Mouse (Mus musculus): ENCODE data around the gene Sept8. TPM values are rescaled to one million over a fixed set of nuclear protein-coding genes. Genes with fewer than 3 reads are reported as not detected.

The Sept8 gene
- total and polyA plus RNA-seq, 2 experiments from 2014 or later, result 18.7 to 54.6 TPM

DNA sequence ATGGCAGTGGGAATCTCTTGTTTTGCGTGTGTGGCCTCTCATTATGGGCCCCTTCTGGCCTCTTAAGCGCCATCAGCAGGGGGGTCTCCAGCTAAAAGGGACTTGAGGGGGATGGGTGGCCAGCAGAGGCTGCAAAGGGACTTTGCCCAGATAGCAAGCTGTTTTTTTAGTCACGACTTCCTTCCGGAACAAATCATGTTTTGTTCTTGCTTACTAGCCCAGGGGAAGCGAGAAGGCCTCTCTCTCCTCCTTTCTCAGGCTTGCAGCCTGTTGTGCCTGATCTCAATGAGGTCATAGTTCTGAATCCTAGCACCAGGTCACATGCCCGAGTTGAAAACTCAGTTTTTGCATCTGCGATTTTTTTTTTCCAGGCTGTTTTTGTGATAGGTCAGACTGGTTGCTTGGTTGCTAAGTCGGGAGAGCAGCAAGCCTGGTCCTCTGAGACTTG is 27.1 kb upstream of the Sept8 start:
- peak; percentile 70 for DNase-seq (ENCODE audit: low spot score)
- ATAC-seq (ENCODE audit: low FRiP score), result no peak; the same call in 1 of the 2 replicates
- Histone ChIP-seq H3K27me3 (ENCODE audit: insufficient read depth, low read length) (peaks cover 2% of the 10 kb centered on the region; the same call in 1 of the 2 replicates), H3K36me3 (ENCODE audit: insufficient read depth, low read length) (no peaks in the 10 kb centered on the region), H3K9me3 (ENCODE audit: low read length) (no peaks in the 10 kb centered on the region), H3K4me2 (ENCODE audit: low read depth, low read length, poor library complexity, severe bottlenecking) (no peak overlapping the region), H3K27ac (ENCODE audit: low read depth, low read length) (no peak overlapping the region), H3K4me1 (ENCODE audit: insufficient read depth, low read length) (no peaks in the 10 kb centered on the region), H3K4me3 (ENCODE audit: low read depth, low read length) (no peak overlapping the region), H3K9ac (replicated peaks; ENCODE audit: low read length, poor library complexity, severe bottlenecking) (no peak overlapping the region)
- TF ChIP-seq CTCF (IDR thresholded peaks at IDR 0.05), result no peak
- 9% methylated on average over 8 of the region's 8 CpGs for WGBS

DNA sequence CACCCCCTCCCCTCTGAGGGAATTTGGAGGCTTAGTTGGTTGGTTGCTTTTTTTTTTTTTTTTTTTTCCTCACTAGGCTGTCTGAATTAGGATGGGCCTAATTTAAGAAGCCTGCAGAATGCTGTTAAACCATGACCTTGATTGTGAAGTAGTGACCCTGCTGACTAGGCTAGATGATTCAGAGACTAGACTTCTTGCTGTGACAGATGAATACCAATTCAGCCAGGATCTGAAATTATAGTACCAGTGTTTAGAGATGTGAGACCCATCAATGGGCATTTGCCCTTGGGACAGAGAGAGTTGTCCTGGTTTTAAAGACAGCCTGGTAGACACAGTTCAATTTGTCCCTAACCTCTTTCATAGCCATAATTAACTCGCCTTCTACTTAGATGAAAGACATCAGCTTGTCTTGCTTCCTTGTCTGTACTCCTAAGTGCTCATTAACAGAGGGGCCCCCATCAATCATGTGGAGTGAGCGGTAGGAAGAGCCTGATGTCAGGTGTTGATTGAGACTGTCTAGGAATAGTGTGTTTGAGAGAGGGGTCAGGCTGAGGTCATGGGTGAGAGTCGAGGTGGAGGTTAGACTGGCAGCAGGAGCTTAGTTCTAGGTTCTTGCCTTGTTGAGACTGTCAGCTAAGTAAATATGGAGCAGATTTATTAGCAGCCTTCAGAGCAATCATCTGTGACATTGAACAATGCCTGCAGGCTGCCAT is 25.7 kb upstream of the Sept8 start:
- Histone ChIP-seq H3K9me3 (ENCODE audit: low read length) (no peaks in the 10 kb centered on the region), H3K27me3 (ENCODE audit: insufficient read depth, low read length) (no peaks in the 10 kb centered on the region), H3K4me1 (ENCODE audit: insufficient read depth, low read length) (no peaks in the 10 kb centered on the region), H3K27ac (ENCODE audit: low read depth, low read length) (no peak overlapping the region), H3K4me3 (ENCODE audit: low read depth, low read length) (no peak overlapping the region), H3K4me2 (ENCODE audit: low read depth, low read length, poor library complexity, severe bottlenecking) (no peak overlapping the region), H3K36me3 (ENCODE audit: insufficient read depth, low read length) (no peaks in the 10 kb centered on the region), H3K9ac (replicated peaks; ENCODE audit: low read length, poor library complexity, severe bottlenecking) (no peak overlapping the region)
- ATAC-seq (ENCODE audit: low FRiP score) (no peak), DNase-seq (ENCODE audit: low spot score) (no peak)
- no peak for TF ChIP-seq CTCF (IDR thresholded peaks at IDR 0.05)
- WGBS, result 46% methylated on average over 3 of the region's 3 CpGs

DNA sequence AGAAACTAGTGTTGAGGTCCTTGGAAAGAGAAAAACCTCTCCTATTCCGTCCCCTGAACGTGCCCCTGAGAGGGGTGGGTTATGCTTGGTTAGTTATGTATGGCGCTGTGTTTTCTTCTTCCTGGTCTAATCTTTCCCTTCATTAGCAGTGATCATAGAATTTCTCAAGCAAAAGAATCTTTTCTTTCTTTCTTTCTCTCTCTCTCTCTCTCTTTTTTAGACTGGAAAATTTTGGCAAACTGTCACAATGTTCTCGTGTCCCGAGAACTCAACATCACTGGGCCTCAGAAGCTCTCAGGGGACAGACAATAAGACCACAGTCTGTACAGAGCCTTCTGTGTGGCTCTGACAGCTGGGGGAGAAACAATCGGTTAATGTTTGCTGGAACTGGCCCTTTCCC is 23.6 kb upstream of the Sept8 start:
- no peaks in the 10 kb centered on the region for H3K9me3 ChIP-seq (ENCODE audit: low read length)
- H3K9ac ChIP-seq (replicated peaks; ENCODE audit: low read length, poor library complexity, severe bottlenecking), result no peak overlapping the region
- 20% methylated on average over 6 of the region's 6 CpGs for WGBS
- ATAC-seq (ENCODE audit: low FRiP score), result no peak
- H3K27ac ChIP-seq (ENCODE audit: low read depth, low read length), result no peak overlapping the region
- H3K4me1 ChIP-seq (ENCODE audit: insufficient read depth, low read length), result no peaks in the 10 kb centered on the region
- no peak overlapping the region for H3K4me3 ChIP-seq (ENCODE audit: low read depth, low read length)
- peaks cover 5% of the 10 kb centered on the region; the same call in 1 of the 2 replicates for H3K27me3 ChIP-seq (ENCODE audit: insufficient read depth, low read length)
- no peak overlapping the region for H3K4me2 ChIP-seq (ENCODE audit: low read depth, low read length, poor library complexity, severe bottlenecking)
- H3K36me3 ChIP-seq (ENCODE audit: insufficient read depth, low read length), result no peaks in the 10 kb centered on the region
- peak; percentile 70 for DNase-seq (ENCODE audit: low spot score)
- no peak for TF ChIP-seq CTCF (IDR thresholded peaks at IDR 0.05)

DNA sequence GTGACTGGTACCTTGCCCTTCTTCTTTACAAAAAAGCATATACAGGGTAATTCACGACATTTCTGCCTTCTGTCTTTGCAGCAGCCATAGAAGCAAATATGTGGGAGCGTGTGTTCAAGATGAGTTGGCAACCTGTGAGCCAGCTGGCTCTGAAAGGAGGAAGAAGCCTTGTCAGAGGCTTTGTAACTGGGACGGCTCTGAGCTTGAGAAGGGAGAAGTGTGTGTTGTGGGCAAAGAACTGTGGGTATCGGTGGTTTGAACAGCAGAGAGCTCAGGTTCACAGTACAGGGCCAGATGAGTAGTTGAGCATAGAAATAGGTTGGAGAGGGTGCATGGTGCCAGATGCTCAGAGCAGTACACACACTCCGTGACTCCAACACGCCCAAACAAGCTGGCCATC is 22.1 kb upstream of the Sept8 start:
- H3K9ac ChIP-seq (replicated peaks; ENCODE audit: low read length, poor library complexity, severe bottlenecking), result no peak overlapping the region
- WGBS, result 64% methylated on average over 6 of the region's 6 CpGs

DNA sequence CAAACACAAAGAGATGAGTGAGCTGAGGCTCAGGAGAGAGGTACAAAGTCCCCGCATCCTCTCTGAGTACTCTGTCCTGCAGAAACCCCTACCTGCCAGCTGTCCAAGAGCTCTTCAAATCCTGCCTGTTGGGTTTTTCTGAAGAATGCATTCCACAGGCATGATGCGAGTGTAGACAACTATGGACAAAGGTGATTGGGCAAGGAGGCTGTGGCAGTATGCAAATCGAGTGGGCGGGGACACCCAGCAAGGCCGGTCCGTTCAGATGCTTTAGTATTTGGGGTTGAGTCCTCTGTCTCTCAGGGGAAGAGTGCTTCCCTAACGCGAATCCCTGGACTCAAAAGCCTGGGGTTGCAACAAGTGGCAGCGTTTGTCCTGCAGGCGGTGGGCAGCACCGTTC is 18.5 kb upstream of the Sept8 start:
- Histone ChIP-seq H3K9me3 (ENCODE audit: low read length) (no peaks in the 10 kb centered on the region), H3K4me2 (ENCODE audit: low read depth, low read length, poor library complexity, severe bottlenecking) (no peak overlapping the region), H3K4me3 (ENCODE audit: low read depth, low read length) (no peak overlapping the region), H3K9ac (replicated peaks; ENCODE audit: low read length, poor library complexity, severe bottlenecking) (no peak overlapping the region), H3K27ac (ENCODE audit: low read depth, low read length) (no peak overlapping the region), H3K27me3 (ENCODE audit: insufficient read depth, low read length) (peaks cover 8% of the 10 kb centered on the region; the same call in 1 of the 2 replicates), H3K36me3 (ENCODE audit: insufficient read depth, low read length) (no peaks in the 10 kb centered on the region), H3K4me1 (ENCODE audit: insufficient read depth, low read length) (no peaks in the 10 kb centered on the region)
- no peak for ATAC-seq (ENCODE audit: low FRiP score)
- WGBS, result 13% methylated on average over 11 of the region's 11 CpGs
- no peak for DNase-seq (ENCODE audit: low spot score)
- no peak for TF ChIP-seq CTCF (IDR thresholded peaks at IDR 0.05)

More for the DNA sequence above, 22.1 kb upstream of the Sept8 start:
- no peak overlapping the region for H3K4me3 ChIP-seq (ENCODE audit: low read depth, low read length)
- no peak for TF ChIP-seq CTCF (IDR thresholded peaks at IDR 0.05)
- H3K4me2 ChIP-seq (ENCODE audit: low read depth, low read length, poor library complexity, severe bottlenecking), result no peak overlapping the region
- ATAC-seq (ENCODE audit: low FRiP score) (no peak), DNase-seq (ENCODE audit: low spot score) (no peak)
- no peaks in the 10 kb centered on the region for H3K4me1 ChIP-seq (ENCODE audit: insufficient read depth, low read length)
- peaks cover 8% of the 10 kb centered on the region; the same call in 1 of the 2 replicates for H3K27me3 ChIP-seq (ENCODE audit: insufficient read depth, low read length)
- no peak overlapping the region for H3K27ac ChIP-seq (ENCODE audit: low read depth, low read length)
- no peaks in the 10 kb centered on the region for H3K36me3 ChIP-seq (ENCODE audit: insufficient read depth, low read length)
- H3K9me3 ChIP-seq (ENCODE audit: low read length), result no peaks in the 10 kb centered on the region

DNA sequence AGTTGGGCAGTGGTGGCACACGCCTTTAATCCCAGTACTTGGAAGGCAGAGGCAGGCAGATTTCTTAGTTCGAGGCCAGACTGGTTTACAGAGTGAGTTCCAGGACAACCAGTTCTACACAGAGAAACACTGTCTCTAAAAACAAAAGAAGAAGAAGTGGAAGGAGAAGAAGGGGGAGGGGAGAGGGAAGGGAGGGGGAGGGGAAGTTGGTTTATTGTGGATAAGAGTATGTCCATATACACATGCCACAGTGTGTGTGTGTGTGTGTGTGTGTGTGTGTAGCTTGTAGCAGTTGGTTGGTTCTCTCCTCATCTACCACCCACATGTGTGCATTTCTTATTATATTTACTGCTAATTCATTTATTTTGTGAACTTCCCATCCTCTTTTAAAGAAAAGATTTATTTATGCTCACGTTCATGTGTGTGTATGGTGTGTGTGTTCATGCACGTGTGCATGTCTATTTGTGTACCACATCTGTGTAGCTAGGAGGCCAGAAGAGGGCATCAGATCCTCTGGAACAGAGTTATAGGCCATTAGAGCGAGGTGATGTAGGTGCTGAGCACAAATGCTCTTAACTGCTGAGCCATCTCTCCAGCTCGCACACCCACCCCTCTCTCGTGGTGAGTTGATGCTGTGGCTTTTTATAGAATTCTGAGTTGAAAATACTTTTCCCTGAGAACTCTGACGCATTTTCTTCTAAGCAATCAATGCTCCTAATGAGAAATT is 16.9 kb upstream of the Sept8 start:
- H3K27ac ChIP-seq (ENCODE audit: low read depth, low read length), result no peak overlapping the region
- peaks cover 8% of the 10 kb centered on the region; the same call in 1 of the 2 replicates for H3K27me3 ChIP-seq (ENCODE audit: insufficient read depth, low read length)
- H3K4me2 ChIP-seq (ENCODE audit: low read depth, low read length, poor library complexity, severe bottlenecking), result no peak overlapping the region
- WGBS, result 83% methylated on average over 8 of the region's 8 CpGs
- DNase-seq (ENCODE audit: low spot score) (no peak), ATAC-seq (ENCODE audit: low FRiP score) (no peak)
- H3K4me1 ChIP-seq (ENCODE audit: insufficient read depth, low read length), result no peaks in the 10 kb centered on the region
- no peaks in the 10 kb centered on the region for H3K36me3 ChIP-seq (ENCODE audit: insufficient read depth, low read length)
- H3K9ac ChIP-seq (replicated peaks; ENCODE audit: low read length, poor library complexity, severe bottlenecking), result no peak overlapping the region
- H3K4me3 ChIP-seq (ENCODE audit: low read depth, low read length), result no peak overlapping the region
- peak; percentile 33; the same call in 1 of the 2 replicates for TF ChIP-seq CTCF (IDR thresholded peaks at IDR 0.05)
- no peaks in the 10 kb centered on the region for H3K9me3 ChIP-seq (ENCODE audit: low read length)

All from midbrain, postnatal 0 days (tissue).